Mouse (Mus musculus): ENCODE measurements around the gene Inpp5d.

The Inpp5d gene

DNA sequence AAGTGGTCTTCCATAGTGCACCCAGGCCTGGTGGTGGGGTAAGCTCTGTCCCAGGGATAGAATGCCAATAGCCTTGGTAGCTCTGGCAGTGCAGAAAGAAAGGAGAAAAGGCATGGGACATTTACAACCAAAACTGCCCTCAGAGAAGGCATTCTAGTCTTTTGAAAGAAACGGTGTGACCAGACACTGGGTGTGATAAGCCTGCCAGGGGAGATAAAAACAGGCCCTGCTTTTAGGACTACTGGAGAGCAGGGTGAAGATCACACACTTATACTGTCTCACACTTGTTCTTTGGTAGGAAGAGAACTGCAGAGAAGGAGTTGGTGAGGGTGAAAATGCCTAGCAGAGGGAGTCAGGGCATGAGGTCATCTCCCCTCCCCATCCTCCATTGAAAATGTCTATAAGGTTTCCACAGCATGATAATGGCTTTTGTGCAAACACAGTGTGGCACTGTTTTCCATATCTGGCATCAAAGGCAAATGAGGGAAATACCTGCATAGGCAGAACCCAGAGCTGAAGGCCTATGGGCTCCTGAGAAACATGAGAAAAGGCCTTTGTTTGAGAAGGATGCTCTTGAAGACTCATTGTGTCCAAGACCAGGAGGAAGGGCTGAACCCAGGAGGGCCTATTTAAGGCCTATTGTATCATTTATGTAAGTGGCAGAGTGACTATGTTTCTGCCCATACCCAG, 4.0 kb downstream of the Inpp5d start:
- DNase-seq (ENCODE audit: low read depth, low spot score), result no peak

DNA sequence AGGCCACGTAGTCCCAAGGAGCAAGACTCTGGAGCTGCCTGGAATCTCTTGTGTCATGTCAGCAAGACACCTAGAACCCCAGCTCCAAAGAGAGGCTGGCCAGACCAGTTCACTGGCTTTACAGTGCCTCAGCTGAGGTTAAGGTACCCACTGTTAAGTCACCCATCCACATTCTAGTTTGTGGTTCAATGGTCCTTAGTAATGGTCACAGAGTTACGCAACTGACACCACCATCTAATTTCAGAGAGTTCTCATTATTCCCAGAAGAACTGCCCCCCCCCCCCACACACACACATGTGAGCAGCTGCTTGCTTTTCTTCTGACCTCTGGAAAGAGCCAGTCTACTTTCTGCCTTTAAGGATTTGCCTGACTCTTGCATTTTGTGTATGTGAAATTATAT, 4.7 kb downstream of the Inpp5d start:
- DNase-seq (ENCODE audit: low read depth, low spot score), result no peak

- no peak for DNase-seq (ENCODE audit: low read depth, low spot score)
Measured at GRCm38 (mm10) chr1:87625254-87626025, 5.3 kb downstream of the Inpp5d start.

- DNase-seq (ENCODE audit: low read depth, low spot score), result no peak
Measured at GRCm38 (mm10) chr1:87626344-87626743, 6.2 kb downstream of the Inpp5d start.

DNA sequence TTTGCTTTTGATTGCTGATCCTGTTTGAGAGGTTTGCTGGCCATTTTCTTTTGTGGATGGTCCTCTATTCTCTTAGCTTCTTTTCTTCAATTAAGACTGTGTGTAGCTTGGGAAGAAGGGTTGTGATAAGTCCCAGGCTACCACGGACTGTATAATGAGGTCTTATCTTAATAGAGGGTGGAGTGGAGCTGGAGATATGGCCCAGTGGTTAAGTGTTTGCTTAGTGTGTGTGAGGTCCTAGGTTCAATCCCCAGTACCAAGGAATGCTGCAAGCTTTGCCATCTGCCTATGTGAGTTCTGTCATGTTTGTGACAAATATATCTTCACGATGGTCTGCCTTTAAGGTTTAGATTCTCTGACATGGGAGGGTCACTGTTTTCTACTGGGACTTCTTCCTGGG, 8.0 kb downstream of the Inpp5d start:
- DNase-seq (ENCODE audit: low read depth, low spot score), result no peak

DNA sequence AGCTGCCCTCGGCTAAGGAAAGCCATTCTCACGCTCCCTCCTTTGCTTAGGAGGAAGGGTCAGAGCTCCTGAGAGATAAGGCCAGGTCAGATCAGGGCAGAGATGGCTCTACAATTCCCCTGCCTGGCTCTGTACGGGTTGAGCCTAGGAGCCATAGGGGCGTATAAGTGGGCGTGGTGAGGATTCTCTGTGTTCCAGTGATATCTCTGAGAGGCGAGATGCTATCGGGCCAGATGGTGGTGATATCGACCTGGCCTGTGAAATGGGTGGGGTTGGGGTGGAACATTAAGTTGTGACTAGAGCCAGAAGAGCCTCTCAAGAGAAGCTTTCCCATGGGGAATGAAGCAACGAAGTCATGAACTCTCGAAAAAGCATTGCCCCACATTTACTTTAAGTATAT, 11.5 kb downstream of the Inpp5d start:
- DNase-seq (ENCODE audit: low read depth, low spot score), result no peak

DNA sequence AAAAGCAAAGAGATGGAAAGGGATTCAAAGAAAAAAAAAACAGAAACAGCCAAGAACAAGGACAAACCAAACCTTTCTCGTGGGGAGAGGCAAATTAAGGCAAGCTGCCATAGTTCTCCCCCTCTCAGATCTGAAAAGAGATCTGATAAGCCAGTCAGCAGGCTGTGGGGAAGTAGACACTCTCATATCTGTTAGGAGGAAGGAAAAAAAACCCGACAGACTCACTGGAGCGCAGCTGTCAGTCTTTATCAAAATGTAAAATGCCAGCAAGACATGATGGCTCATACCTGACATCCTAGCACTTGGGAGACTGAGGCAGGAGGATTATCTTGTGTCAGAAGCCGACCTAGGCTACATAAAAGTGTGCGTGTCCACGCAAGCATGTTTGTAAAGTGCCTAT, 12.1 kb downstream of the Inpp5d start:
- DNase-seq (ENCODE audit: low read depth, low spot score), result no peak

- DNase-seq (ENCODE audit: low read depth, low spot score), result no peak
Measured at GRCm38 (mm10) chr1:87636716-87637117, 16.6 kb downstream of the Inpp5d start.

GRCm38 (mm10) chr1:87637121-87637877, 17.2 kb downstream of the Inpp5d start:
- no peak for DNase-seq (ENCODE audit: low read depth, low spot score)

GRCm38 (mm10) chr1:87637878-87638600, 17.9 kb downstream of the Inpp5d start:
- no peak for DNase-seq (ENCODE audit: low read depth, low spot score)

DNA sequence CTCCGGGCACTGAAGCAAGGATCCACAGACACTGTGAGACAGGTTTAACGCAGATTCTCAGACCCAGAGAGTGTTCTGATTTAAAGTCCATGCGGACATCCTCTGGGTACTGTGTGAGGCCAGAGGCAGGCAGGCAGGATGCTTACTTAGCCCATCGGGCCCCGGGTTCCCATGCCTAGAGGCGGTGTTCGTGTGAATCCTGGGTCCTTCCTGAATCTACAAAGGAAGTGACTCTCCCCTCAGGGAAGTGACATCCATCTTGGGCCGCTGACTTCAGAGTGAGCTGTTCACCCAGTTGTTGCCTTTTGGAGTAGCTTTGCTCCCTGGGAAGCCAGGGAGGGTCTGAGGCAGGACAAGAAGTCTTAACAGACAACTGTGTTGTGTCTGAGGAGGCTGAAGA, 19.6 kb downstream of the Inpp5d start:
- DNase-seq (ENCODE audit: low read depth, low spot score), result no peak

DNA sequence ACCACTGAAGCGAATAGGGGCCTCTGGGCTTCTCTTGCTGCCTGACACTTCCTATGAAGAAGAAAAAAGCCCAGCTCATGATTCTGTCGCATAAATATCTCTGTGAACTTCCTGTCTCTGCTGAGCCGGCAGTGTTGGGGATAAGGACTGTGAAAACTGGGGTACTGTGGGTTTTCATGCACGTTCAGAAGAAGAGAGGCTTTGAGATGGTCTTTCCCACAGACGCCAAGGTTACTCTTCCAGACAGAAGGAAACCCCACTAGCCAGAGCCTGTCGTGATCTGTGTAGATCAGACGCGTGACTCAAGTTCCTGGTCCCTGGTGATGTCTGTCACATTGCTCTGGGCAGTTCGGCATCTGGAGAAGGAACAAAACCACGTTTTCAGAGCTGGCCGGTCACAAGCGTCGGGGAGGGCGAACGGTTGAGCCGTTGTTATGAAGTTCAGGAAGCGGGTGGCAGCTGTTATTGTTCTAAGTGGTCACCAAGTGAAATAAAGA, 20.1 kb downstream of the Inpp5d start:
- DNase-seq (ENCODE audit: low read depth, low spot score), result no peak

GRCm38 (mm10) chr1:87643016-87643415, 22.9 kb downstream of the Inpp5d start:
- DNase-seq (ENCODE audit: low read depth, low spot score), result no peak

- no peak for DNase-seq (ENCODE audit: low read depth, low spot score)
Measured at GRCm38 (mm10) chr1:87645041-87645440, 24.9 kb downstream of the Inpp5d start.

DNA sequence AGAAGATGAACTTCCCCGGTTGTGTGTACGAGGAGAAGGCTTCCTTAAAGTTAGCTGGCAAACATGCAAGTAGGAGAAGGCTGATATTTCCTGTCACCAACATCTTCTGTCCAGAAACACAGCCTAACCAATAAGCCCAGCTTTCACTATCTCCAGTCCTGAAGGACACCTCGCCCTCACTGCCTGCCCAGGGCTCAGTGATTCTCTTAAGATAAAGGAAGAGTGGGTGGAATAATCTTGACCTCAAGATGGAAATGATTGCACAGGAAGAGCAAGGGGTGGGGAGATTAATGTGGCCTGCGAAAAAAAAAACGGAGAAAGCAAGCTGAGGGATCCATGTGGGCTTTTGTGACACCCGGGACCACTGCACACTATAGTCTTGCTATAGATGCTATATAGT, 25.6 kb downstream of the Inpp5d start:
- DNase-seq (ENCODE audit: low read depth, low spot score), result no peak

DNA sequence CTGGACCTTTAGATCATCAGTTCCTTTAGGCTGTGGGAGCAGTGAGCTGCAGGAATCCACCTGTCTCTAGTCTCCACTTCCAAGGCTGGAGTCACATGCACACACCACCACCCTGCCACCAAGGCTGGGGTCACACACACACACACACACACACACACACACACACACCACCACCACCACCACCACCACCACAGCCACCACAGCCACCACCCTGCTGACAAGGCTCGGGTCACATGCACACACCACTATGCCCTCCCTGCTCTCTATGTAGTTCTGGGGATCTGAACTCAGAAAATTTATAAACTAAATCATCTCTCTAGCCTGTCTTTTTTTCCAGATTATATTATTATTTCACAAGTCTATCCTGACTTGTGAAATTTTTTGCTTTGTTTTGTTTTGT, 27.7 kb downstream of the Inpp5d start:
- DNase-seq (ENCODE audit: low read depth, low spot score), result no peak

DNA sequence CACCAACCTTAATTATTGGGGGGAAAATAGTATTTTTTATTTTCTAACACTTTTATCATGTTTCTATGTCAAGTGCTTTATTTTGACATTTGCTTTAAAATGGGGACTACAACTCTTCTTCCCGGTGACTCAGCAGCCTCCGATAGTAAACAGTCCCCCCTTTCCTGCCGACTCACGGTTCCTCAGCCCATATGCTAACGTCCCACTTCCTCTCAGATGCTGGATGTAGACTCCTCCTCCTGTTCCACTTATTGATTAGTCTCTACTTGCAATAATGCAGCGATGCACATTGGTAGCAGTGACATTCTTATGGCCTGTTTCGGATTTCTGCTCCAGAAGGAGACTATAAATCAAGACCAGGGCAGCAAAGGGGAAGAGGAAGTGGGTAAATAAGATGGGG, 28.5 kb downstream of the Inpp5d start:
- no peak for DNase-seq (ENCODE audit: low read depth, low spot score)

DNA sequence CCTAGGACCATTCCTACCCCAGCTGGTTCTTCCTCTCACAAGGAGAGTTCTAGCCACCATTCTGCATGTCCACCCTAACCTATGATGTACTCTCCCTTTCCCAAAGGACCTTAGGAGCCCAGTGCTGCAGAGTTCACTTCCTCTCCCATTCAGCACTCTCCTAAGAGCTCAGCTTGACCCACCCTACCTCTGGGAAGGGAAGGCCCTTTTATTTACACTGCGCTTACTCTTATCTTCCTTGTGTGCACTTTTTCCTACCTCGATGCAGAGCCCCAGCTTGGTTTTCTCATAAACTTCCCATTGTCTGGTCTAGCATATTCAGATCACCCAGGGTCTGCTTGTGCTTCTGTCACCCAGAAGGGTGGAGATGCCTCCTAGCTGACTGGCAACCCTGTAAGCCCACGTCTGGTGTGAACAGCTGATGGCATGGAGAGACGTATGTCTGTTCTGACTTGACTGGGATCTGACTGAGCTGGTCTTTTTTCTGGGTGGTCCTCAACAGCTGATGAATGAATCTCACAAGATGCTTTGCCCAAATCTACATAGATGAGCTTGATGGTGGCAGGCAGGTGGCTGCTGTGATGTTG, 29.2 kb downstream of the Inpp5d start:
- no peak for DNase-seq (ENCODE audit: low read depth, low spot score)

DNA sequence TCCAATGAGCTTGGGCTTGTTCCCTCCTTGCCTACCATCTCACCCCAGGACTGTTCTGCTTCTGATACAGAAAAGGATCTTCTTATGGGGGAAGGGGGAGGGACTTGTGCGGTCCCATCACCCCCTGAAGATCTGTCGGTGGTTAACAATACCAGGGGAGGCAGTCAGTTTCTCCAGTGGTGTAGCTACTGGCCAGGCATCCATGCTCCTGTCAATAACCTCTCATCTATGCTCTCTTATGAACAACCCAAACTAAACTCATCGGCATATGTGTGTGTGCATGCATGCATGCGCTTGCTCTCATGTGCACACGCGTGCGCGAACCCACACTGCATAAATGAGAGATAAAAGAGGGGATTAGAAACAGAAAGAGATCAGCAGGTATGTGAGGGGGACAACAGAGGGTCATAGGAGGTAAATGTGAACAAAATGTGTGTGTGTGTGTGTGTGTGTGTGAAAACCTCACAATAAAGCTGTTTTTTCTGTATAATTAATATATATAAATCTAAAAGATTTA, 29.9 kb downstream of the Inpp5d start:
- DNase-seq (ENCODE audit: low read depth, low spot score), result no peak

GRCm38 (mm10) chr1:87650611-87651079, 30.5 kb downstream of the Inpp5d start:
- DNase-seq (ENCODE audit: low read depth, low spot score), result no peak

DNA sequence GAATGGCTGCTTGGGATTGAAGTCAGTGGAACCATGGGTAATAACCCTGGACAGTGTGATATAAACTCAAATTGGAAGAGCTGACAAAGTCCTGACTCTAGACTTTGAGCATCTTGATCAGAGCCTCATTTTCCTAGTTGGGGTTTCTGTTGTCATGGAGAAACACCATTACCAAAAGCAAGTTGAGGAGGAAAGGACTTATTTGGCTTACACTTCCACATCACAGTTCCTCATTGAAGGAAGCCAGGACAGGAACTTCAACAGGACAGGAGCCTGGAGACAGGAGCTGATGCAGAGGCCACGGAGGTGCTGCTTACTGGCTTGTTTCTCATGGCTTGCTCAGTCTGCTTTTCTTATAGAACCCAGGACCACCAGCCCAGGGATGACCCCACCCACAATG, 31.3 kb downstream of the Inpp5d start:
- DNase-seq (ENCODE audit: low read depth, low spot score), result no peak

All from brain, embryonic 18.5 days (tissue).